Mouse (Mus musculus): Measurements from ENCODE around the gene Rras2. TPM values are rescaled to one million over a fixed set of nuclear protein-coding genes. Genes with fewer than 3 reads are reported as not detected.

Gene Rras2
- polyA plus RNA-seq, 1 experiment from 2014 or later, result 46.8 TPM

DNA sequence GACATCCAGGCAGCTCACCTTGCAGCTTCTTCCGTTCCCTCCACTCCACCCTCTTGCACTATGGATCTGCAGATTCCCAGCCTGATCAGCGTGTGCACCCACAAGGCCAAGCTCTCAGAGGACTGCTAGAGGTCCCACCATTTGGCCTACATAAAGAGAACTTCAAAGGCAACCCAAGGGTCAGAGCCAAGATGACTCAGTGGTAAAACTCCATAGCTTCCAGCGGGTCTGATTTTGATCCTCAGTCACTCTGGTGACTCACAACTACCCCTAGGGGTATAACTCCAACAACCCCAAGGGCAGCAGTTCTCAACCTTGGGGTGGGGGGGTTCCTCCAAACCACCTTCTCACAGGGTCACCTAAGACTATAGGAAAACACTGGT lies 47.1 kb downstream of the Rras2 start:
- no peaks in the 10 kb centered on the region for H3K36me3 ChIP-seq (ENCODE audit: control insufficient read depth, insufficient read depth)
- no peak overlapping the region for H3K4me3 ChIP-seq (ENCODE audit: low read length)
- H3K9ac ChIP-seq (ENCODE audit: low read length), result no peak overlapping the region
- no peak overlapping the region for H3K27ac ChIP-seq (ENCODE audit: low read length)
- H3K4me1 ChIP-seq (ENCODE audit: control insufficient read depth, insufficient read depth, low read length), result peaks cover 34% of the 10 kb centered on the region
- H3K27me3 ChIP-seq (ENCODE audit: control insufficient read depth, insufficient read depth, low read length), result no peaks in the 10 kb centered on the region
- ATAC-seq (replicated peaks; ENCODE audit: extremely low read depth, insufficient read depth, low FRiP score), result no peak
- H3K4me2 ChIP-seq (ENCODE audit: low read depth, low read length), result no peak overlapping the region
- WGBS, result 67% methylated on average over 3 of the region's 3 CpGs
- H3K9me3 ChIP-seq (replicated peaks; ENCODE audit: control insufficient read depth, low read length), result no peaks in the 10 kb centered on the region

DNA sequence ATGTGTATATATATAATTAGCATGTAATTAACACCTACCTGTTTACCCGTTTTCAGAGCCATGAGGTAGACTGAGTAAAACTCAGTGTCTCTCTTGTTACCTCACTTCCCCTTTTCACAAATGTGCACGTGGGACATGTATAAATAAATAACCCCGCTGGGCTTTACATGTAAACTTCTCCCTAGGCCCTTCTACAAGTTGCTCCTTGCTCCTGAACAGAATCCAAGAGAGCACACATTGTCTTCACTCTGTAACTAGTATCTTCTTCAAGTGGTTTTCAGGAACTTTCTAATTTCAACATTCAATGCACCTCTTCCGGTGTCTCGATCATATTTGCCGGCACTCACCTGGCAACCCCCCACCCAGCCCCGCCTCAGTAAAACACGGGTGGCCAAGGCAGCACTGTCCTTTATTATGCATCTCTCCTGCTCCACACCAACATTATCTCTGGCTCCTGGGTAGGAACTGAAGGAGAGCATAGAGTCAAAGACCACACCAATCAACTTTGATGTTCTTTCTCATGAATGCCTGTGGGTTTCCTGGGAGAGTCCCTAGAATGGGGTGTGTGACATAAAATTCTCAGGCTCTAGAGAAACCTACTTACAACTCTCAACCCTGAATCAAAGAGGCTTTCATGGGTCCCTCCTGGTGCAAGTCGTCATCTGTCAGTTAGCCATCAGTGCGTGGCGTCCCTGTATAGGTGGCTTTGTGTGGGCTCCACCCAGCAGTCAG lies 47.7 kb downstream of the Rras2 start:
- H3K9me3 ChIP-seq (replicated peaks; ENCODE audit: control insufficient read depth, low read length), result no peaks in the 10 kb centered on the region
- H3K4me2 ChIP-seq (ENCODE audit: low read depth, low read length), result no peak overlapping the region
- no peaks in the 10 kb centered on the region for H3K27me3 ChIP-seq (ENCODE audit: control insufficient read depth, insufficient read depth, low read length)
- H3K36me3 ChIP-seq (ENCODE audit: control insufficient read depth, insufficient read depth), result no peaks in the 10 kb centered on the region
- WGBS, result 78% methylated on average over 11 of the region's 11 CpGs
- no peak overlapping the region for H3K4me3 ChIP-seq (ENCODE audit: low read length)
- H3K4me1 ChIP-seq (ENCODE audit: control insufficient read depth, insufficient read depth, low read length), result peaks cover 40% of the 10 kb centered on the region
- no peak overlapping the region for H3K27ac ChIP-seq (ENCODE audit: low read length)
- no peak overlapping the region for H3K9ac ChIP-seq (ENCODE audit: low read length)
- no peak for ATAC-seq (replicated peaks; ENCODE audit: extremely low read depth, insufficient read depth, low FRiP score)

DNA sequence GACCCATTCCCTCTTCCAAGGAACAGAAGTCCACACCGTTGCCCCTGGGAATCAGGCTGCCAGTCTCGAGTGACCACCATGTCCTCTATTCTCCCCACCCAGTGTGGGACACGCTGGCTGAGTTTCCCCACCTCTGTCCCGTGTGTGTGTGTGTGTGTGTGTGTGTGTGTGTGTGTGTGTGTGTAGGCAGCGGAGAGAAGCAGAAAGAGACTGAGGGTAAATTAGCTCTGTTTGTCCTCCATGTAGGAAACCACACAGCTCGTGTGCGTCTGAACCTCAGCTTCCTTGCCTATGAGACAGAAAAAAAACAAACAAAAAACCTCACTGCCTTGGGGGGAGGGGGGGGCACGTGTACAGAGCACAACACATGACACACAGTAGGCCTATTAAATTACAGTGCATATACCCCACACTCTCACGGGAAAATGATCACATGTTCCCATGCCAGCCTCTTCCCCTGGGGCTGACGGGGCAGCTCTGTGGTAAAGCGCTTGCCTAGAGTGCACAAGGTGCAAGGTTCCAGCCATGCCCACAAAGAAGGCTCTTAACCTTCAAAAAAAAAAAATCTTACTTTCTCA lies 48.5 kb downstream of the Rras2 start:
- Histone ChIP-seq H3K4me3 (ENCODE audit: low read length) (no peak overlapping the region), H3K27me3 (ENCODE audit: control insufficient read depth, insufficient read depth, low read length) (no peaks in the 10 kb centered on the region), H3K27ac (ENCODE audit: low read length) (no peak overlapping the region), H3K4me2 (ENCODE audit: low read depth, low read length) (no peak overlapping the region), H3K9me3 (replicated peaks; ENCODE audit: control insufficient read depth, low read length) (no peaks in the 10 kb centered on the region), H3K36me3 (ENCODE audit: control insufficient read depth, insufficient read depth) (no peaks in the 10 kb centered on the region), H3K9ac (ENCODE audit: low read length) (no peak overlapping the region), H3K4me1 (ENCODE audit: control insufficient read depth, insufficient read depth, low read length) (peaks cover 47% of the 10 kb centered on the region)
- 81% methylated on average over 11 of the region's 11 CpGs for WGBS
- no peak for ATAC-seq (replicated peaks; ENCODE audit: extremely low read depth, insufficient read depth, low FRiP score)

DNA sequence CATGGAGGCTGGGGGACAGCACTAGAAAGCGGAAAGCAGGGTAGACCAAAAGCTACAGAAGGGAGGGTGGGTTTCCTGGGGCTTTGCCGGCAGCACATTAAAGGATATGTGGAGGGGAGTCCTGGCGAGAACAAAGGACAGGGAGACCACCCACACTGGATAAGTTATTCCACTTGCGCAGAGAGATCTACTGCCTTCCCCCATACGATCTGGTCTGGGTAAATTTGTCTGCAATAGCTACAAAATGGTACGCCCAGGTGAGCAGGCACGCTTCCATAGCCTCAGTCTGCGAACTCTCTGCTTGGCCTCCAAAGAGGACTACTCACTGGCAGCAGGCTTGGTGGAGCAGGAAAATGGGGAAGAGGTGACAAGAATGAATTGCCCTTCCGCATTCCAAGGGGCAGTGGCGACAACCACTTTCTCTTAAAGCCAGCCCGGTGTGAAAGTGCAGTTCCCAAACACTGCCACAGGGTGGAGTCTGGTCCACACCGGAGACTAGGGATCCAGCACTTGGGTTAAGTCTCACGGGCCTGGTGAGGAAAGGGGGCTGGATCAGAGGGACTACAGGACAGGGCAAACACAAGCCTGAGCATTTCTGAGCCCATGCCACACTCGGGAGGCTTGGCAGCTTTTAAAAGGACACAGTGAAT lies 50.9 kb downstream of the Rras2 start:
- no peaks in the 10 kb centered on the region for H3K9me3 ChIP-seq (replicated peaks; ENCODE audit: control insufficient read depth, low read length)
- 13% methylated on average over 14 of the region's 14 CpGs for WGBS
- ATAC-seq (replicated peaks; ENCODE audit: extremely low read depth, insufficient read depth, low FRiP score), result peak; percentile 50
- peak overlapping the region; percentile 43 for H3K4me3 ChIP-seq (ENCODE audit: low read length)
- H3K4me2 ChIP-seq (ENCODE audit: low read depth, low read length), result peak overlapping the region; percentile 67
- H3K27ac ChIP-seq (ENCODE audit: low read length), result peak overlapping the region; percentile 53
- peak overlapping the region; percentile 35 for H3K9ac ChIP-seq (ENCODE audit: low read length)
- H3K36me3 ChIP-seq (ENCODE audit: control insufficient read depth, insufficient read depth), result no peaks in the 10 kb centered on the region
- H3K27me3 ChIP-seq (ENCODE audit: control insufficient read depth, insufficient read depth, low read length), result no peaks in the 10 kb centered on the region
- H3K4me1 ChIP-seq (ENCODE audit: control insufficient read depth, insufficient read depth, low read length), result peaks cover 42% of the 10 kb centered on the region

DNA sequence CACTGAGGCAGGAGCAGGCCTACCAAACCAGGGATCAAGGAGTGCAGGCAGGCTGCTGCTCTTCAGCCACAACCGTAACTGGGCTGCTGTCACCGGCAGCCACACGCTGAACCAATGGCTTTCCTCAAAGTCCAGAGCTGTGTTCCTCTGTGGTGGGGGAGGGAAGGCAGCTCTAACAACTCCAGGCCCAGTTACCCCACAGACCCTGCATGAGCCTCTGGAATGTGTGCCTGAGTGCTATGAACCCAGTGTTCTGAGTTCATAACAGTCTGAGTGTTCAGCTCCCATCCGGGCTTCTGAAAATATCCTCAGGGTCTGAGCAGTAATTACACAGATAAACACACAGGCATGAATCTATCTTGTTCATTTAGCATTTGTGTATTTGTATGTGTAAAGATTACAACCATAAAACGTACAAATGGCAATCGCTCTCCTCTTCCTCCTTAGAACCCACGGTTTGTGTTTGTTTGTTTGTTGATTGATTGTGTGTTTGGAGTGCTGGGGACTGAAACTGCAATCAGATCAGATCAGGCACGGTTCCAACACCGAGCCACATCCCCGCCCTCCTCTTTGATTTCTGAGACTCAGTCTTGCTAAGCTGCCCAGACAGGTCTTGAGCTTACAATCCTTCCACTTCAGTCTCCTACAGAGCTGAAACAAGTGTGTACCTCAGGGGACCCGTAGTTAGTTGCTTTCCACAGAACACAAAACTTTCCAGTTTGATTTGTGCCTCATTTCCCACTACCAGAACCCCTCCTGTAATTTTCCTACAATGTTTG lies 52.0 kb downstream of the Rras2 start:
- H3K4me3 ChIP-seq (ENCODE audit: low read length), result no peak overlapping the region
- peak overlapping the region; percentile 61 for H3K27ac ChIP-seq (ENCODE audit: low read length)
- no peak overlapping the region for H3K9ac ChIP-seq (ENCODE audit: low read length)
- no peaks in the 10 kb centered on the region for H3K27me3 ChIP-seq (ENCODE audit: control insufficient read depth, insufficient read depth, low read length)
- peaks cover 38% of the 10 kb centered on the region for H3K4me1 ChIP-seq (ENCODE audit: control insufficient read depth, insufficient read depth, low read length)
- H3K36me3 ChIP-seq (ENCODE audit: control insufficient read depth, insufficient read depth), result no peaks in the 10 kb centered on the region
- no peak; the same call in 1 of the 2 replicates for ATAC-seq (replicated peaks; ENCODE audit: extremely low read depth, insufficient read depth, low FRiP score)
- 29% methylated on average over 11 of the region's 11 CpGs for WGBS
- no peak overlapping the region for H3K4me2 ChIP-seq (ENCODE audit: low read depth, low read length)
- H3K9me3 ChIP-seq (replicated peaks; ENCODE audit: control insufficient read depth, low read length), result no peaks in the 10 kb centered on the region

DNA sequence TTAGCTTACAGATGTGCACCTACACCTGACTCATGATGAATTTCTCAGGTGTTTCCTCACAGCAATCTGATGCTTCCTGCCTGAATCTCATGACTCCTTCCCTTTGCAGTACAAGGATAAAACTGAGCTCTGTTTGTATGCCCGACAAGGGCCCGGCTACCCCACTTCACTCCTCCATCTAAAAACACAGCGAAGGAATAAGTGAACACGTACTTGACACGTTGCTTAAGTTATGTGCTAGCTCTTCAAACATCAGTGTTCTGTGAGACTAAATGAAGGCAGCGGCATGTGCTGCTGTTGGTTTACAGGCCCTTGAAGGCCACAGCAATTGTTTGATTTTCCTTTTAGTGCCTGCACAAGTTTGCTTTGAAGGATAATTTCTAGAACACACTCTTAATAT lies 53.6 kb downstream of the Rras2 start:
- 55% methylated on average over 6 of the region's 6 CpGs for WGBS
- no peak overlapping the region for H3K9ac ChIP-seq (ENCODE audit: low read length)
- H3K4me1 ChIP-seq (ENCODE audit: control insufficient read depth, insufficient read depth, low read length), result peaks cover 35% of the 10 kb centered on the region
- ATAC-seq (replicated peaks; ENCODE audit: extremely low read depth, insufficient read depth, low FRiP score), result no peak
- H3K36me3 ChIP-seq (ENCODE audit: control insufficient read depth, insufficient read depth), result no peaks in the 10 kb centered on the region
- H3K27me3 ChIP-seq (ENCODE audit: control insufficient read depth, insufficient read depth, low read length), result no peaks in the 10 kb centered on the region
- H3K27ac ChIP-seq (ENCODE audit: low read length), result no peak overlapping the region
- no peaks in the 10 kb centered on the region for H3K9me3 ChIP-seq (replicated peaks; ENCODE audit: control insufficient read depth, low read length)
- no peak overlapping the region for H3K4me2 ChIP-seq (ENCODE audit: low read depth, low read length)
- no peak overlapping the region for H3K4me3 ChIP-seq (ENCODE audit: low read length)

DNA sequence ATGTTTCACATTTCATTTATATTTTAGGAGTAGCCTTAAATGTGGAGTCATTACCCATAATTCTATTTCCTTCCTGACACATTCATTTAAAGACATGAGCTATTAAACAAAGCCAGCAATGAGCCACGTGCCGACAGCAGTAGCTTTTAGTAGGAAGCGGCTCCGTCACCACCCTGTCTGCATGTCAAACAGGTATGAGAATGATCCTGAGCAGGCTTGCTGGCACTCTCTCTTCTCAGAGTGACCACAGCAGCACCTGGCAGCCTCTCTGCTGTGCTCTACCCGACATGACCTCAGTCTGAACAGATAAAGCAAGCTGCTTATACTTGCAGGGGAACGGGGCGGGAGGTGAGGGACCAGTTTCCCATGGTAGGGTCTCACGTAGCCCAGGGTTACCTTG lies 54.0 kb downstream of the Rras2 start:
- H3K4me1 ChIP-seq (ENCODE audit: control insufficient read depth, insufficient read depth, low read length), result peaks cover 35% of the 10 kb centered on the region

DNA sequence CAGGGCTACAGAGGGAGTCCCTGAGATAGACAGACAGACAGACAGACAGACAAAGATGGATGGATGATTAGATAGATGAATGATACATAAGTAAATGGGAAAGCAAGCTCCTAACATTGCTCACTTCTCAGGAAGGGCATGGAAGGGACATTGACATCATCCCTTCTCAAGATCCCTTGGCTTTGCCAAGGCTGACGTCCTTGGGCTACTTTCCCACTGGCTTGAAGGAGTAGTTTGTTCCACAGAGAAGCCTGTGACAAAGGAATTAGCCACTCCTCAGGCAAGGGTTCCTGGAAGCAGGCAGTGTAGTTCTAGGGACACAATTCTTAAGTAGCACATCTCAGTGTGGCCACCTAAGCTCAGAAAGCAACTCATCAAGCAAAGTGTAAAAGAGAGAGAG lies 55.1 kb downstream of the Rras2 start:
- H3K27me3 ChIP-seq (ENCODE audit: control insufficient read depth, insufficient read depth, low read length), result no peaks in the 10 kb centered on the region
- ATAC-seq (replicated peaks; ENCODE audit: extremely low read depth, insufficient read depth, low FRiP score), result no peak

More for the DNA sequence above, 54.0 kb downstream of the Rras2 start:
- ATAC-seq (replicated peaks; ENCODE audit: extremely low read depth, insufficient read depth, low FRiP score), result peak; percentile 47; the same call in 1 of the 2 replicates
- no peak overlapping the region for H3K4me3 ChIP-seq (ENCODE audit: low read length)
- 28% methylated on average over 8 of the region's 8 CpGs for WGBS
- no peaks in the 10 kb centered on the region for H3K27me3 ChIP-seq (ENCODE audit: control insufficient read depth, insufficient read depth, low read length)
- no peaks in the 10 kb centered on the region for H3K9me3 ChIP-seq (replicated peaks; ENCODE audit: control insufficient read depth, low read length)
- H3K9ac ChIP-seq (ENCODE audit: low read length), result no peak overlapping the region
- H3K27ac ChIP-seq (ENCODE audit: low read length), result 0 out of 2 replicates have a peak overlapping the region, but pooled peaks have one; percentile 2
- peak overlapping the region; percentile 24; the same call in 1 of the 2 replicates for H3K4me2 ChIP-seq (ENCODE audit: low read depth, low read length)
- no peaks in the 10 kb centered on the region for H3K36me3 ChIP-seq (ENCODE audit: control insufficient read depth, insufficient read depth)

More for the DNA sequence above, 55.1 kb downstream of the Rras2 start:
- 46% methylated on average over 1 of the region's 1 CpGs for WGBS
- Histone ChIP-seq H3K9me3 (replicated peaks; ENCODE audit: control insufficient read depth, low read length) (no peaks in the 10 kb centered on the region), H3K9ac (ENCODE audit: low read length) (no peak overlapping the region), H3K4me3 (ENCODE audit: low read length) (no peak overlapping the region), H3K27ac (ENCODE audit: low read length) (no peak overlapping the region), H3K4me2 (ENCODE audit: low read depth, low read length) (no peak overlapping the region), H3K36me3 (ENCODE audit: control insufficient read depth, insufficient read depth) (peaks cover 3% of the 10 kb centered on the region; the same call in 1 of the 2 replicates), H3K4me1 (ENCODE audit: control insufficient read depth, insufficient read depth, low read length) (peaks cover 35% of the 10 kb centered on the region)

All from heart, embryonic 16.5 days (tissue).